Mouse (Mus musculus): Measurements from ENCODE around the gene Ctdnep1.

The Ctdnep1 gene

GRCm38 (mm10) chr11:70029130-70029801 is 48.3 kb downstream of the Ctdnep1 start:
- peak; percentile 95 for DNase-seq (ENCODE audit: low read depth, low spot score)

- no peak for DNase-seq (ENCODE audit: low read depth, low spot score)
These were observed 49.0 kb downstream of the Ctdnep1 start for GRCm38 (mm10) chr11:70029829-70030550.

- DNase-seq (ENCODE audit: low read depth, low spot score), result no peak
These were observed 49.8 kb downstream of the Ctdnep1 start for GRCm38 (mm10) chr11:70030651-70031320.

GRCm38 (mm10) chr11:70031321-70031670 is 50.3 kb downstream of the Ctdnep1 start:
- no peak for DNase-seq (ENCODE audit: low read depth, low spot score)

- no peak for DNase-seq (ENCODE audit: low read depth, low spot score)
These were observed 57.2 kb downstream of the Ctdnep1 start for GRCm38 (mm10) chr11:70038174-70038573.

GRCm38 (mm10) chr11:70039631-70040030 is 58.7 kb downstream of the Ctdnep1 start:
- DNase-seq (ENCODE audit: low read depth, low spot score), result no peak

GRCm38 (mm10) chr11:70040184-70040583 is 59.2 kb downstream of the Ctdnep1 start:
- no peak for DNase-seq (ENCODE audit: low read depth, low spot score)
